Mouse (Mus musculus): ENCODE measurements around the gene Rnf34.

- TF ChIP-seq CHD2 (IDR thresholded peaks at IDR 0.05; ENCODE audit: low read depth, low read length) (no peak), MAFK (IDR thresholded peaks at IDR 0.05; ENCODE audit: insufficient read depth, low read depth, low read length) (no peak)
These were observed 66.3 kb downstream of the Rnf34 start for GRCm38 (mm10) chr5:122916147-122916546.

Data from ES-E14 (cell line).